Mouse (Mus musculus): ENCODE measurements around the gene Ltc4s.

The Ltc4s gene

DNA sequence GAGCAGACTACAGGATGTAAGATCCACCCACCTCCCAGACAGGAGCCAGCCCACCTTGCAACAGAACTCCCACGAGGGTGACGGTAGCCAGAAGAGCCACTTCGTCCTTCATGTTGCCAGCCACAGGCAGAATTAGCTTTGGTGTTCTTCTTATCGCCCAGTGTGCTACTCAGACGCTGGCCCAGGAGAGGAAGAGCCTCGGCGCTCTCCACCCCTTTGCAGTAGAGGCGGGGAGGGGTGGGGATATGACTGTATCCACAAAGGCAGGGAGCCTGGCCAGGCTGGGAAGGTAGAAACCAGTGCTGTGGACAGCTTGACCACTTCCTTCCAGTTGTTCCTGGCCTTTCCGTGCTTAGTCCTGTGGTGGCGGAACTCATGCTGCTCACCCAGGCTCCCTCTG lies at the start of gene Ltc4s:
Ltc4s (minus strand) TSS at position 293 of the 400 bp plus-strand sequence.
- no peak for DNase-seq (ENCODE audit: low read depth)

DNA sequence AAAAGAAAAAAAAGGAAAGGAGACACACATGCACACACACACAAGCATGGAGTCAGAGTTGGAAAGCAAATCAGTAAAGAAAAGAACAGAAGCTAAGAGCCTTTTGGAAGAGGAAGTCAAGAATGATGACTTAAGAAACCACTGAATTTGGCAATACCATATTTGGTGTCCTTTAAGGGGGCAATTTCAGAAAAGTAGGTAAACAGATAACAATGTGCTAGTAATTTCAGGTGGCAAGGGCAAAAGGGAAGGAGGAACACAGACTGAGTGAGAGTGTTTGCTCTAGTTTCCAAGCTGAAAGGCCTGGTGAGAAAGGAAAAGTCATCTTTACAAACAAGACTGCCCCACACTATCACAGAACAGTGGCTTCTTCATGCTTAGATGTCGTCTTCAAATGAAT lies 48.0 kb upstream of the Ltc4s start:
- DNase-seq (ENCODE audit: low read depth): no peak

DNA sequence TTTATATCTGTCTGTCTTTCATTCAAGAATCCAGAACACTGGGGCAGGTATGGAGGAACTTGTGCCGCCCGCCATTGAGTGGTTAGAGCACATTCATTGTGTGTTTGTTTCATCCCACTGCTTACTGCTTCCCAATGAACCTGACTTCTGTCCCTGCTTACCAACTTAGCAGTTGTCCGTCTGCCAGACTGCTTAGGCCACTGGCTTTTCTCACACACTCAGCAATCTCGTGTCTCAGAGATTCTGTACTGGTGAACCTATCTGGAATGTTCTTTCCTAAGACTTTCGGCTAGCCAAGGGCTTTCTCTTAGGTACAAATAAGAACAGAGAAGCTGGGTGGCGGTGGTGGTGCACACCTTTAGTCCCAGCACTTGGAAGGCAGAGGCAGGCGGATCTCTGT lies 47.3 kb upstream of the Ltc4s start:
- no peak for DNase-seq (ENCODE audit: low read depth)

DNA sequence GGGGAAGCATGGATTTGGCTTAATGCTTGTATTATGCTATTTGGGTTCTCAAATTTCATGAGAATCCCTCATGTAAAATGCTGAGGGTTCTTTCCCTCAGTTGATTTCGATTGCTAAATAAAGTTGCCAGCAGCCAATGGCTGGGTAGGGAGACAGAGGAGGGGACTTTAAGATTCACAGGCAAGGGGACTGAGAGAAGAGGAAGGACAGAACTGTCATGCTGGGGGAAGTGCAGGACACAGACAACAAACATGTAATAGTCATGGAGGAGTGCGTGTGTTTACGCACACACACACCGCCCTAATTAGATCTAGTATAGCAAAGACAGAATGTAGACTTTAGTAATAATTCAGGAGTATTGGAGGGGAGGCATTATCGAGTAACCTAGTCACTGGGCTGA lies 46.8 kb upstream of the Ltc4s start:
- no peak for DNase-seq (ENCODE audit: low read depth)

DNA sequence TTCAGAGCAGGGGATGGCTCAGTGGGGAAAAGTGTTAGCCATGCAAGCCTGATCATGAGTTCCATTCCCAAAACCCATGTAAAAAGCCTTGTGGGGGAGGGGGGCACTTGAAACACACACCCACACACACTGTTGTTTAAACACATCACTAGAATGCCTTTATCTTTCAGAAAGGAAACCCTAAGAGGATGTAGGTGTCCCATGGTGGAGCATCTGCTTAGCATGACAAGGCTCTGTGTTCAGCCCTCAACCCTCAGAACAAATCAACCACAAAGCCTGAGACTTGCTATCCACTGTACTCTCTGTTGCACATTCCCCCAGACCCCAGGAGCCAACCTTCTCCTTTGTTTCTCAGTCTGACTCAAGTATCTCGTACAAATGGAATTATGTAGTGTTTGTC lies 41.6 kb upstream of the Ltc4s start:
- no peak for DNase-seq (ENCODE audit: low read depth)

DNA sequence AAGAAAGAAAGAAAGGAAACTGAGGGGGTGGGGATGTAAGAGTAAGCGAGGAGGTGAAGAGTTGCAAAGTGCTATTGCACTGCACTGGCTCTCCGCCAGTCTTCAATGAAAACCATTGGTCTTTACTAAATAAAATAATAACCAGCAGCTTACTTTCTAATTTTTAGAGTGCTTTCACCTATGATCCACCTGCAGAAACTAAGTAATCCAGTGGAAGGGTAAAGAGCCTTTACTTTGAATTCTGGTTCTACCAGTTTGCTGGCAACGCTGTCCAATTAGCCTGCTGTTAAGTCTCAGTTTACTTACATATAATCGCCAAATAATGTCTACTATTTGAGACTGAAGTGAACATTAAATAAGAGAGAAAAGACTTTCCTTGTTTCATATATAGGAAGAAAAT lies 40.6 kb upstream of the Ltc4s start:
- no peak for DNase-seq (ENCODE audit: low read depth)

DNA sequence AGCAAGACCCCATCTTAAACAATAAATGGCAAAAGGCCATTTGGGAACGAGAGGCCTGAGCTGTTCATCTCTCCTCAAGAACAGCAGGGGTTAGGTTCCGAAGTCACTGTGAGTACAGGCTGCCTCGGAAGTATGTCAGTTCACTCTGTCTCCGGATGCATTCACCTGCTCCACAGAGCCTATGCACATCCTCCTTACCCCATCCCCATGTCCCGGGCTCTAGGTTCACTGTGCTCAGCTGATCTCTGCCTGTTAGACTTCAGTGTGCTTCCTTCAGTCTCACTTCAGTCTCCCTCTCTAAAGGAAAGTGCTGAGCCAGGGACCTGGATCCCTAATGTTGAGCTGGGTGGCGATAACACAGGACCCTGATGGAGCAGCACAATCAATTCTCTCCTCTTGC lies 39.3 kb upstream of the Ltc4s start:
- no peak for DNase-seq (ENCODE audit: low read depth)

DNA sequence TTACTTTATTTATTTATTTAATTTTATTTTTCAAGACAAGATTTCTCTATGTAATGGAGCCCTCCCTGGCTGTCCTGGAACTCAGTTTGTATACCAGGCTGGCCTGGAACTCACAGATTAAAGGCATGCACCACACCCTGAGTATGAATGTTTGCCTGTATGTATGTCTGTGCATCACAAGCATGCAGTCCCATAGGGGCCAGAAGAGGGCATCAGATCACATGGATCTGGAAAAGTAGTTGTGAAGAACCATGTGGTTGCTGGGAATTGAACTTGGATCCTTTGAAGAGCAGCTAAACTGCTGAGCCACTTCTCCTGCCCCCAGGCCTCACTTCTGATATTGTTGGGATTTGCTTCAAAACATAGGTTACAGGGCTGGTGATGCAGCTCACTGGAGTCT lies 38.6 kb upstream of the Ltc4s start:
- DNase-seq (ENCODE audit: low read depth): no peak

DNA sequence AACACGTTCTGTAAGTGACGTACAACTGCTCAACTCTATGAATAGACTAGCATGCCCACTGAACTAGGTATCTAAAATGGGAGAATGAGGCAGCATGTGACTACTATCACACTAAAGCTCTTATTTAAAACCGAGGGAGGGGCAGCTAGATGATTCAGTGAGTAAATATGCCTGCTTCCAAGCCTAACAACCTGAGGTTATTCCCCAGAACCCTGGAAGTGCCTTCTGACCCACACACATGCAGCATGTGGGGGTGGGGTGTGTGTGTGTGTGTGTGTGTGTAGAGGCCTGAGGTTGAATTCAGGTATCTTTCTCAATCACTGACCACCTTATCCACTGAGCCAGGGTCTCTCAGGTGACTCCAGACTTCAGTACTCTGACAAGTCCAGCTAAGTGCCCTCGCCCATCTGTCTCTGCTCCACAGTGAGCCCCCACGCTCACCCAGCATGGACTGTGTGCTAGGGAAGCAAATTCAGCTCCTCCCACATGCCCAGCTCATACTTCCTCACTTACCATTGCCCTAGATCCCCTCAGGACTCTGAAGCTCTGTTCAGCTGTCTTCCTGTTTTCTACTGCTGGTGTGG lies 37.2 kb upstream of the Ltc4s start:
- DNase-seq (ENCODE audit: low read depth): no peak

DNA sequence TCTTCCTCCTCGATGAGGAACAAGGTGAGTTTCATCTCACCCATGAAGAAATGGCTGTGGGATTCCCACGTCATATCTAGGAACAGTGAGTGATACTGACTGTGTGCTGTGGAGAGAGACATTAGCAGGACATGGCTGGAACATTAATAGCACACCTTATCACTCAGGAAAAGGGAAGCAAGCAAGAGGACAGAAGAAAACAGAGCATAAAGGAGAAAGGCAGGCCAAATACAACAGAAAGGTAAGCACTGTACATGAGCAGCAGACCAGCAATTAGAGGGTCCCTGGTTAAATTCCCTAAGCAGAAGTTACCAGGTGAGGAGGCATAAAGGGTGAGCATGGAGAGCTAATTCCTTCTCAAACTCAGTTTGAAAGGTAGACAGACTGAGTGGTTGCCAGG lies 36.7 kb upstream of the Ltc4s start:
- DNase-seq (ENCODE audit: low read depth): no peak

DNA sequence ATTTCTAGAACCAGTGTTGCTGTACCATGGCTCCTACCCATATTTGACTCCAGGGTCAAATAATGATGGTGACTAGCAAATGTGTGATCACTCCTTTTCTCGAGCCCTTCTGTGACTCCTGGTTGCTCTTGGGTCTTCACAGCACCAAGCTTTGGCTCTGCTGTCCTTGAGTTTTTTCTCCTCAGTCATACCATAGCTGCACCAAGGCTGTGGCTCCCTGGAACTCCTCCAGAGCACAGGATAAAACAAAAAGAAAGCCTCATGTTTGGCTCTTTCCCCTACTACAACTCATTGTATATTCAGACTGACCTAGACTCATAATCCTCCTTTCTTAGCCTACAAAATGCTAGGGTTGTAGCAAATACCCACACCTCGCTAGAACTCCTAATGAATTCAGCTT lies 34.4 kb upstream of the Ltc4s start:
- no peak for DNase-seq (ENCODE audit: low read depth)

DNA sequence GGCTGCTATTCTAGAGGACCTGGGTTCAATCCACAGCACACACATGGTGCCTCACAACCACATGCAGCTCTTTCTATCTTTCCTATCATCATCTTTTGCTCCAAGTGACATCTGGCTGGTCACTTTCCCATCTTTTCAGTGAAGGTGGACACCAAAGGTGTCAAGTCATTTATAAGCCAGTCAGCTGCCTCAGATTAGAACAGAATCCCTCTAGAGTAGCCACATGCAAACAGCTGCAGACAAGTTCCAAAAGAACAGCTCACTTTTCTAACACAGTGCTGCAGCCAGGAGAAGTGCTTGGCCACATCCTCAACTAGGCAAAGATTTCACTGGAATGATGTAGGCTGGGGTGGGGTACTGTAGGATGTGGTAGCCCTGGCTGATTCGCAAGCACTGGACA lies 31.5 kb upstream of the Ltc4s start:
- no peak for DNase-seq (ENCODE audit: low read depth)

DNA sequence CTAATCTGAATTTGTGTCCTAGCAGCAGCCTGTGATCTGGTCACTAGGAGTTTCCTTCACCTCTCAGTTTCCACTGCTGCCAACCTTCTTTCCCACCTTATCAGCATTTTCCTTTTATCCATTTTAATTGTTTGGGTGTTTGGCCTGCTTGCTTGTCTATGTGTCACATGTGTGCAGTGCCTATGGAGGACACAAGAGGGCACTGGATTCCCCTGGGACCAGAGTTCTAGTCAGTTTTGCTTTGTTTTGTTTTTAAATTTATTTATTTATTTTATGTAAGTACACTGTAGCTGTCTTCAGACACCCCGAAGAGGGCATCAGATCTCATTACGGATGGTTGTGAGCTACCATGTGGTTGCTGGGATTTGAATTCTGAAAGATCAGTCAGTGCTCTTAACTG lies 30.7 kb upstream of the Ltc4s start:
- no peak for DNase-seq (ENCODE audit: low read depth)

DNA sequence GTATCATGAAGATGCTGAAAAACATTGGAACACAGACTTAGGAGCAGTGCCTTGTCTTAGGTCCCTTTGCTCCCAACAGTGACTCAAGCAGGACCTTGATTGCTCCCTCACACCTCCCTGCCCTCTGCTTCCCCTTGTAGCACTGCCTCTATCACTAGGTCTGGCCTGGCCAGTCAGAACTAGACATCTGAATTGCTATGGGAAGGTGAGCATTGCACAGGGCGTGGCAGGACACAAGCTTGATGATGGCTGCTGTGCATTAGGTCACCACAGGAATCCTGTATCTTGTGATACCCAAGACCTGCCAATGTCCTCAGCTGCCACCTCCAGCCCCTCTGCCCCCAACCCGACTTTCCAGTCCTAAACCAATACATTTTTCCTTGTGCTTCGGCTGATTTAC lies 28.6 kb upstream of the Ltc4s start:
- no peak for DNase-seq (ENCODE audit: low read depth)

DNA sequence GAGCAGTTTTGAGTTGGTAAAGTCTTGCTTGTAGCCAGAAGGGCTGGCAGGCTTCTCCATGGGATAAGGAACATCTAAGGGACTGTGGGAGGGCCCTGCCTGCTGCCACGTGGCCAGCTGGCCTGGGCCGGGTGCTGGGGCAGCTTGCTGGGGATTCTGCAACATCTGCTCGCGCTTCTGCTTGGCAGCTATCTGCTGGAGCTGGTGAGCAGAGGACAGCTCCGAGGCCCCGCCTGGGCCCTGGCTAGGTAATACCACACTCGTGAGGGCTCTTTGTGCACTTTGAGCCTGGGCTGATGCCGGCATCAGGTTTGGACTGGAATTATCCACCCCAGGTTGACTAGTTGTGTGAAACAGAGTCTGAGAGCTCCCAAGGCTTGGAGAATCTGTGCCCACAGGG lies 27.5 kb upstream of the Ltc4s start:
- no peak for DNase-seq (ENCODE audit: low read depth)

DNA sequence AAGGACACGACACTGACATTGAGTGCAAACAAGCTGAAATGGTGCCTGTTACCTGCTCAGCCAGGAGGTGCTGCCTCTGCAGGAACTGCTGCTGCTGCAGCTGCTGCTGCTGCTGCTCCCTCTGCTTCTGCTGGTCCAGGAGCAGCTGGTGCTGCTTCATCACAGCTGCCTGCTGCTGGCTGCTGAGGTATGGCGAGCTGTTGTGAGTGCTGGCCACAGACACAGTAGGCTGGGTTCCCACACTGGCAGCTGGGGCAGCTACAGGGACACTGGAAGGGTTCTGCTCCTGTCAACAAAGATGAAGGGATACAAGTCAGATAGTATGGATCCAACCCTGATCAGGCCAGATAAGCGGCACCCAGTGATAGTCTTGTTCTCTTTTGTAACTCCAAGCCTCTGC lies 24.8 kb upstream of the Ltc4s start:
- DNase-seq (ENCODE audit: low read depth): no peak

DNA sequence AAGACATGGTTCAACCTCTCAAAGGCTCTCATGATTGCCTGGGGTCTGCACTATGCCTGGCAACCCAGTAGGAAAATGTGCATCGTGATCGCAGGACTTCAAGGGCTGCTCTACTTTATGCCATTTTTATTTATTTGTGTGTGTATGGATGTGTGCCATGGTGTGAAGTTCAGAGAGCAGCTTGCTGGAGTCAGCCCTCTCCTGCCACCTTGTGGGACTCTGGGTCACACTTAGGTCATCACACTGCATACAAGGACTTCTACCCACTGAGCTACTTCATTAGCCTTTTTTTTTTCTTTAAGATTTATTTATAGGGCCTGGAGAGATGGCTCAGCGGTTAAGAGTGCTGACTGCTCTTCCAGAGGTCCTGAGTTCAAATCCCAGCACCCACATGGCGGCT lies 23.6 kb upstream of the Ltc4s start:
- no peak for DNase-seq (ENCODE audit: low read depth)

DNA sequence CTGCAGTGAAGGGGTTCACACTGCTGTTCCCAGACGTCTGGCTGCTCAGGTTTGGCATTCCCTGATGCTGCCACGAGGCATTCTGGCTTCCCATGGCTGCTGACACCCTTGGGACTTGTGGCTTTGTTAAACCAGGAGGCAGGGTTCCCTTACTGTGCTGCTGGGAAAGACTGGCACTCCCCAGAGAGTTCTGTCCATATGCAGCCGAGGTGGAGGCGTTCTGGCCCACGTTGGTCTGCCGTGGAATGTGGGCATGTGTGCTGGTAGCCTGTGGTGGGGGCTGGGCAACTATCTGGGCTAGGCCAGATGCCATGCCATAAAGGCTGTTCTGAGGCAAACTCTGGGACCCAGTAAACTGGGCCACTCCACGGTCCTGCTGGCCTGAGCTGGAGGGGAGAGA lies 19.9 kb upstream of the Ltc4s start:
- DNase-seq (ENCODE audit: low read depth): no peak

DNA sequence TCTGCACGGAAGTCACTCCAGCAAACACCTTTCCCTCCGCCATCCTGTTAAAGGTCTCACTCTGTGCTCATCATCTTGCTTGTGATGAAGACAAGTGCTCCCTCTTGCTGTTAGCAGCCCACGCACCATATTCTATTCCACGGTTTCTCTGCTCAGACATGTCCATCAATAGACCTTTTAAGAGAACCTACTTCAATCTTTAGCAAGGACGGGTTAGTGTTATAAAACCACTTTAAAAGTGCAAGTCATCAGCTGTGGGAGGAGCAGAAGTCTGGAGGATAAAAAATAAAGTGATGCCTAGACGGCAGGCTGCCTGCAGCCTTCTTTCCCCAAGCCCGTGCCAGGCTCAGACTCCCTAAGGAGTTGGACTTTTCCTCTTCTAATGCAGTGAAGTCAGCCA lies 18.2 kb upstream of the Ltc4s start:
- no peak for DNase-seq (ENCODE audit: low read depth)

DNA sequence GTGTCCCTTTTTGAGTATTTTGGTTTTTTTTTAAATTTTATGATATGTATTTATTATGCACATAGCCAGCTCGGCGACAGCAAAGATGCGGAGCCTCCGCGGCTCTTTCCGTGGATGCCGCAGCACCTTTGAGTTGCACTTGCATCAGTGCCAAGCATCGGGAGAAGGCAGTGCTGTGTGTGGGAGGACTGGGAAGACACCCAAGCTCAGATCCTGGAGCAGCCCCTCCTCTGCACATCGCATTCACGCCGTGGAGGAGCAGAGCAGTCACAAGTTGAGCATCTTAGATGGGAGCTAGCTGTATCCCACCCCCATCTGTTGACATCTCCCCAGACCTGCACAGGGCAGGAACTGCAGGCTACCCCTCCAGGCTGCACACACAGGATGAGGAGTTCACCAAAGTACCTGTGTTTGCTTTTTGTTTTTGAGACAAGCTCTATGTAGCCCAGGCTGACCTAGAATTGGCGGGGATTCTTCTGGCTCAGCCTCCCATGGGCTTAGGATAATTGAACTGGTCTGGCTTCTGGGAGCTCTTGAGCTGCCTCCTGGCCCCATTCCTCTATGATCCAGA lies 15.7 kb upstream of the Ltc4s start:
- DNase-seq (ENCODE audit: low read depth): no peak

DNA sequence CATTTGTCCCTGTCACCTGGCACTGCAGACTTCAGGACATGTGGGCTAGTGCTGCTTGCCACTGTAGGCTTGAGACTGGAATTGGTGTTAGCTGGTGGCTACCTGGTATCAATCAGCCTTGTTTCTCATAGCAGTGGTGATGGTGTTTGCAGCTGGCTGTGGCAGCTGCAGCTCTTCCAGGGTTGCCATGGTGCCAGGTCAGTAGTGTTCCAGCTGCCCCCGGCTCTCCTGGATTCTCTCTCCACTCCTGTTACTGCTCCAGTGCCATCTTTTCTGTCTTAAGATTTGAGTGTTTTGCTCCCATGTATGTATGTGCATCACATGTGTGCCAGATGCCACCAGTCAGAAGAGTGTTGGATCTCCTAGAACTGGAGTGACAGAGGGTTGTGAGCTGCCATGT lies 15.0 kb upstream of the Ltc4s start:
- no peak for DNase-seq (ENCODE audit: low read depth)

DNA sequence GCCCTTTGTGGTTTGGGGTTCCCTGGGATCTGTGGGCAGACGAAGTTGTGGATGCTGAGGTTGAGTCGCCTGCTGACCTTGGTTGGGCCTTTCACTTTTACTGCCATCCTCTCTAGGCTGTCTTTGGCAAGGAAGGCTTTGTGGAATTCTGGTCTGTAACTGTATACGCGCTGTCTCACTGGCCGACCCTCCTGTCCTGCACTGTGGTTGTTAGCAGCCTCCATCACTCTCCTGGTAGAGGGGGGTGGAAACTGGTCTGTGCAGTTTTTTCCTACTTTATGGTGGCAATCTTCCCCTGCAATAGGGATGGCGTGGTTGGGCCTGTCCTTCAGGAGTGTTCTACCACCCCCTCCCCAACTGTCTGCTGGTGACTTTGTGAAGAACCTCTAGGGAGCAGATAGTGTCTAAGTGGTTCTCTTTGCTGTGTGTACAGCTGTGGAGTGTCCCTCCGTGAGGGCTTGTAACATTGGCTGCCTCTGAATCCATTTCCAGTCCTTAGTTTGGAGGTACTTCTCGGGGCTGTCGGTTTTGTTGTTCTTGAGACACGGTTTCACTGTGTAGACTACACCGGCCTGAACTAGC lies 14.4 kb upstream of the Ltc4s start:
- no peak for DNase-seq (ENCODE audit: low read depth)

DNA sequence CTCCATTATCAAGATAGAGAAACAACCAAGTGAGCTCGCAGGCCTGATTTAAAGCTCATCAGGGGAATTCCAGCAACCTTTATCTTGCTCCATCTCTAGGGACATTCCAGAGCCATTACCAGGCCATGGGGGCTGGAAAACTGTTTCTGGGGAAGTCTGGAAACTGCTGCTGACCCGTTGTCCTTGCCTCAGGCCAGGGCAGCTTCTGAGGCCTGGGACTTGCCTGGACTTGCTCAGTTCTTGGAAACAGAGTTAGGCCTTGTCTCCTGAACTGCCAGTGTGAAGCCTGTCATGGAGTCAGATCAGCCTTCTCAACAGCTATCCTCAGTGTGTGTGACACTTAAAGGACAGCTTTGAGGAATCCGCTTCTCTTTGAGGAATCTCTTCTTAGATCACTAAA lies 13.8 kb upstream of the Ltc4s start:
- no peak for DNase-seq (ENCODE audit: low read depth)

DNA sequence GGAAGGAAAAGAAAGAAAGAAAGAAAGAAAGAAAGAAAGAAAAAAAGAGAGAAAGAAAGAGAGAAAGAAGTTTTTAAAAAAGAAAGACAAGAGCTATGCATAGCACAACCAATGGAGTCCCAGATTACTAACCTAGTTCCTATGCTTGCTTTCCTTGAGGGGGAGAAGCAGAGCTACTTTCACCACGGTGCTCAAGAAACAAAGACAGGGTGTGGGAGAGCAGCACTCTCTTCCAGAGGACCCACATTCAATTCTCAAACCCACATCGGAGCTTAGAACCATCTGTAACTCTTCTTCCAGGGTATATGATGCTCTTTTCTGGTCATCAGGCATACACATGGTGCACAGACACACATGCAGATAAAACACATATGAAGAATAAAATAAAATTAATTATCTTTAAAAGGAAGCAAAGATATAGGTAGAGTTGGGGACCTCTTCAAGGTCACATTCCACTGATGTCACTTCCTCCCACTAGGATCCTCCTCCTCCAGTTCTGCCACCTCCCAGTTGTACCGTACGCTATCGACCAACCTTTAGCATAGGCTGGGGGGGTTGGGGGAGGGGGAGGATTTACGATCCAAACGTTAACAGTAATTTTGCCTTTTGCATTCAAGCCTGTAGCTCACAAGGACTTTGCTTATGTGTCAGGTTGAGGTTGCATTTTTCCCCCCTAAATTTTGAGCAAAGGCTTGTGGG lies 10.2 kb upstream of the Ltc4s start:
- no peak for DNase-seq (ENCODE audit: low read depth)

All from fibroblast of lung, adult 2 months (primary cell).